ENCODE assay signal across 28 mouse cellular contexts in the genomic region with DNA sequence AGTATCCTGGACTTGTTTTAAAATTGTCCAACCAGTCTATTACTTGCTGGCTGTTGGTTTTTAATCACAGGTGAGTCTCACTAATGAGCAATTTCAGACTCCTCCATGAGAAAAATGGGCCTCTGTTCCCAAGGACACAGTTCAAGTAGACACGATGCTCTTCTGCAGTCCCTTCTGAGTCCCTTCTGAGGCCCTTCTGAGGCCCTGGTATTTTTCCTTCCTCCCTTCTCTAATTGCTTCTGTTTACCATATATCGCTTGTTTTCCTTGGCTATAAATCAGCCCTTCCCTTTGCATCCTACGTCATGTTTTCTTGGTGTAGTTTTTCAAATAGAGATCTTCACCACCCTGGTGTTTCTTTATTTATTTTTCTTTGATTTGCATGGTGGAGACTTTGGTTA.
"Had no signal": no experiment of that assay in that cellular context is flagged by ENCODE, and none has a peak within 500 bp of the region (broad histone marks: within the 10 kb centered on the region; RNA-seq: fewer than 3 reads in every experiment).

No protein-coding gene starts in this region.

- H3K36me3 ChIP-seq: embryonic facial prominence, embryonic 10.5 days; embryonic facial prominence, embryonic 12.5 days; embryonic facial prominence, embryonic 13.5 days; embryonic facial prominence, embryonic 15.5 days; forebrain, embryonic 10.5 days; forebrain, embryonic 12.5 days; forebrain, embryonic 15.5 days had no signal

- DNase-seq: cerebellum, adult 18-20 months; cerebellum, adult 2 months; cerebellum, adult 8-10 months; cerebellum, adult 9-10 months; cerebellum, adult 9-11 months; cerebellum, postnatal 10 days; cerebellum, postnatal 14 days; cerebellum, postnatal 25 days; cerebellum, postnatal 36 days; embryo, embryonic 11 days; forebrain, postnatal 0 days; gastrocnemius, adult 2 months; gastrocnemius, postnatal 10 days; gastrocnemius, postnatal 14 days; gastrocnemius, postnatal 25 days; gastrocnemius, postnatal 36 days; heart, adult 11 months had no signal

- H3K4me3 ChIP-seq: embryonic facial prominence, embryonic 10.5 days; embryonic facial prominence, embryonic 12.5 days; embryonic facial prominence, embryonic 13.5 days; embryonic facial prominence, embryonic 15.5 days; erythroblast, embryonic 14.5 days; forebrain, embryonic 10.5 days; forebrain, embryonic 12.5 days; forebrain, embryonic 13.5 days; forebrain, embryonic 15.5 days; gastrocnemius, adult 2 months had no signal

- H3K9me3 ChIP-seq: embryonic facial prominence, embryonic 10.5 days; embryonic facial prominence, embryonic 12.5 days; embryonic facial prominence, embryonic 15.5 days; forebrain, embryonic 10.5 days; forebrain, embryonic 15.5 days had no signal

- H3K9ac ChIP-seq: embryonic facial prominence, embryonic 12.5 days; embryonic facial prominence, embryonic 13.5 days; embryonic facial prominence, embryonic 15.5 days; forebrain, embryonic 12.5 days; forebrain, embryonic 13.5 days; forebrain, embryonic 15.5 days; forebrain, postnatal 0 days had no signal

- H3K27ac ChIP-seq: embryonic facial prominence, embryonic 10.5 days; embryonic facial prominence, embryonic 12.5 days; embryonic facial prominence, embryonic 13.5 days; embryonic facial prominence, embryonic 15.5 days; forebrain, embryonic 10.5 days; forebrain, embryonic 12.5 days; forebrain, embryonic 13.5 days; forebrain, embryonic 15.5 days; gastrocnemius, adult 2 months had no signal

- ATAC-seq: forebrain, embryonic 13.5 days; forebrain, embryonic 14.5 days; forebrain, embryonic 15.5 days; forebrain, embryonic 16.5 days; forebrain, postnatal 0 days had no signal

- H3K27me3 ChIP-seq: embryonic facial prominence, embryonic 12.5 days; embryonic facial prominence, embryonic 13.5 days; embryonic facial prominence, embryonic 15.5 days; forebrain, embryonic 12.5 days; forebrain, embryonic 13.5 days; forebrain, embryonic 15.5 days had no signal

- H3K4me1 ChIP-seq: embryonic facial prominence, embryonic 10.5 days; embryonic facial prominence, embryonic 12.5 days; embryonic facial prominence, embryonic 13.5 days; embryonic facial prominence, embryonic 15.5 days; forebrain, embryonic 10.5 days; forebrain, embryonic 12.5 days; forebrain, embryonic 13.5 days; forebrain, embryonic 15.5 days had no signal

- H3K4me2 ChIP-seq: embryonic facial prominence, embryonic 12.5 days; embryonic facial prominence, embryonic 13.5 days; embryonic facial prominence, embryonic 15.5 days; forebrain, embryonic 12.5 days; forebrain, embryonic 13.5 days; forebrain, embryonic 15.5 days had no signal
